In the genomic region with DNA sequence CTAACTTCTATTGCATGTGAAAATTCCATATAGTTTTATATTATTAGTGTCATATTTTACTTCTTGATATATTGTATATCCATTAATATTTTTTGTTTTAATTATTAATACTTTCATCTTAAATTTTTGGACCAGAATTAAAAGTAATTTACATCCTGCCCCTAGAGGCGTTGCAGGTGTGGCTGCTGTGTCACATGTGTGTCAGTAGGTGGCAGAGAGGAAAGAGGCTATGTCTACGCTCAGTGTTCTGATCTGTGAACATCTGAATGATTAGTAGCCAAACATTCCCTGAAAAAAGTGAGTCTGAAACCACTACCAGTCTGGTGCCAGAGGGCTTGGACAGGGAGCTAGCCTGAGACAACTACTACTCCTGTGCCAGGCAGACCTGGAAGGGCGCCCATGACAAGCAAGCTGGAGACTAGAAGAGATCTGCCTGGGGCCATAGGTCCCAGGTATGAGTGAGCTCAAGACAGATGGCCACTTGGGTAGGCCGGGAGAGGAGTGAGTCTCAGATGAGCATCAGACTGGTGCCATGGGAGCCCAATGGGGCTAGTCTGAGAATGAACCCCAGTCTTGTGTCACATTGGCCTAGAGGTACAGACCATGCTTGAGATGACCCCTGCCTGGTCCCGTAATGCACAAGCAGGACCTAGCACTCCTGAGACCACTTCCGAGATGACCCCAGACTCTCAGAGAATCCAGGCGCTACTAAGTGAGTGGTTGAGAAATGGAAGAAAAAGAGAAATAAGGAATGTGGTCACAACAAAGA, we compare ENCODE assay signal across 13 mouse cellular contexts.
DNase-seq lines count a peak whose midpoint lies in the region; ATAC-seq and TF ChIP-seq lines count a peak whose summit lies in the region.
"Had no signal": no experiment of that assay in that cellular context is flagged by ENCODE, and none has a peak within 500 bp of the region (broad histone marks: within the 10 kb centered on the region; RNA-seq: fewer than 3 reads in every experiment).

No protein-coding gene starts in this region.

- no peak overlapping the region for H3K4me2 ChIP-seq in intestine, postnatal 0 days (replicated peaks; ENCODE audit: low read depth)
- H3K4me2 ChIP-seq in intestine, embryonic 16.5 days (ENCODE audit: low read depth, low read length): no peak overlapping the region
- H3K4me2 ChIP-seq in midbrain, embryonic 15.5 days: no peak overlapping the region
- H3K4me2 ChIP-seq in midbrain, embryonic 11.5 days: no peak overlapping the region
- H3K4me2 ChIP-seq in neural tube, embryonic 15.5 days: no peak overlapping the region
- H3K4me2 ChIP-seq: liver, embryonic 15.5 days had no signal

- peak; percentile 22 for DNase-seq in adrenal gland, postnatal 10 days
- DNase-seq in adrenal gland, adult 8-10 months: no peak
- DNase-seq in midbrain, embryonic 11.5 days (ENCODE audit: low spot score, missing footprints): no peak
- DNase-seq in thymus, adult 18-20 months: no peak
- DNase-seq: gastrocnemius, postnatal 14 days; heart, postnatal 10 days had no signal

- H3K4me3 ChIP-seq in intestine, postnatal 0 days (ENCODE audit: low read depth, low read length): no peak overlapping the region
- H3K4me3 ChIP-seq in intestine, embryonic 16.5 days (ENCODE audit: low read length): no peak overlapping the region
- H3K4me3 ChIP-seq in midbrain, embryonic 15.5 days: no peak overlapping the region
- no peak overlapping the region for H3K4me3 ChIP-seq in midbrain, embryonic 11.5 days (ENCODE audit: low read depth, low read length)
- H3K4me3 ChIP-seq in neural tube, embryonic 15.5 days (replicated peaks): no peak overlapping the region
- H3K4me3 ChIP-seq: erythroblast, embryonic 14.5 days; liver, embryonic 15.5 days; midbrain, embryonic 10.5 days had no signal

- WGBS in intestine, postnatal 0 days: 90% methylated on average over 7 of the region's 7 CpGs
- WGBS in intestine, embryonic 16.5 days: 93% methylated on average over 7 of the region's 7 CpGs
- 96% methylated on average over 7 of the region's 7 CpGs for WGBS in midbrain, embryonic 15.5 days
- WGBS in midbrain, embryonic 11.5 days: 95% methylated on average over 7 of the region's 7 CpGs
- 90% methylated on average over 7 of the region's 7 CpGs for whole genome bisulfite sequencing in neural tube, embryonic 15.5 days

- no peaks in the 10 kb centered on the region for H3K27me3 ChIP-seq in intestine, postnatal 0 days (replicated peaks; ENCODE audit: control insufficient read depth, insufficient read depth, low read length)
- H3K27me3 ChIP-seq in intestine, embryonic 16.5 days (replicated peaks; ENCODE audit: control insufficient read depth, insufficient read depth, low read length): no peaks in the 10 kb centered on the region
- H3K27me3 ChIP-seq in midbrain, embryonic 15.5 days (replicated peaks): no peaks in the 10 kb centered on the region
- no peaks in the 10 kb centered on the region for H3K27me3 ChIP-seq in midbrain, embryonic 11.5 days (ENCODE audit: control insufficient read depth, insufficient read depth, low read length)
- no peaks in the 10 kb centered on the region for H3K27me3 ChIP-seq in neural tube, embryonic 15.5 days (replicated peaks)
- H3K27me3 ChIP-seq: liver, embryonic 15.5 days had no signal

- H3K27ac ChIP-seq in intestine, postnatal 0 days (ENCODE audit: low read depth, low read length): no peak overlapping the region
- H3K27ac ChIP-seq in intestine, embryonic 16.5 days (ENCODE audit: low read length): no peak overlapping the region
- H3K27ac ChIP-seq in midbrain, embryonic 15.5 days: no peak overlapping the region
- H3K27ac ChIP-seq in midbrain, embryonic 11.5 days (ENCODE audit: low read depth, low read length): no peak overlapping the region
- no peak overlapping the region for H3K27ac ChIP-seq in neural tube, embryonic 15.5 days (replicated peaks)
- H3K27ac ChIP-seq: liver, embryonic 15.5 days; midbrain, embryonic 10.5 days had no signal

- no peaks in the 10 kb centered on the region for H3K9me3 ChIP-seq in intestine, postnatal 0 days (ENCODE audit: control insufficient read depth)
- no peaks in the 10 kb centered on the region for H3K9me3 ChIP-seq in intestine, embryonic 16.5 days (ENCODE audit: control insufficient read depth, low read length)
- no peaks in the 10 kb centered on the region for H3K9me3 ChIP-seq in midbrain, embryonic 15.5 days
- no peaks in the 10 kb centered on the region for H3K9me3 ChIP-seq in midbrain, embryonic 11.5 days (ENCODE audit: control insufficient read depth, low read length)
- H3K9me3 ChIP-seq in neural tube, embryonic 15.5 days (replicated peaks): no peaks in the 10 kb centered on the region
- H3K9me3 ChIP-seq: liver, embryonic 15.5 days; midbrain, embryonic 10.5 days had no signal

- TF ChIP-seq CTCF in intestine, postnatal 0 days (IDR thresholded peaks at IDR 0.05; ENCODE audit: low read depth): peak; percentile 51

- no peak overlapping the region for H3K9ac ChIP-seq in intestine, postnatal 0 days (ENCODE audit: low read depth, low read length)
- no peak overlapping the region for H3K9ac ChIP-seq in intestine, embryonic 16.5 days (ENCODE audit: low read depth, low read length)
- no peak overlapping the region for H3K9ac ChIP-seq in midbrain, embryonic 15.5 days
- H3K9ac ChIP-seq in midbrain, embryonic 11.5 days (ENCODE audit: low read length): no peak overlapping the region
- no peak overlapping the region for H3K9ac ChIP-seq in neural tube, embryonic 15.5 days (replicated peaks)
- H3K9ac ChIP-seq: liver, embryonic 15.5 days had no signal

- H3K4me1 ChIP-seq in intestine, postnatal 0 days (replicated peaks; ENCODE audit: control insufficient read depth, insufficient read depth, low read length): no peaks in the 10 kb centered on the region
- no peaks in the 10 kb centered on the region for H3K4me1 ChIP-seq in intestine, embryonic 16.5 days (ENCODE audit: control insufficient read depth, insufficient read depth, low read length)
- peaks cover 13% of the 10 kb centered on the region; the same call in 1 of the 2 replicates for H3K4me1 ChIP-seq in midbrain, embryonic 15.5 days
- H3K4me1 ChIP-seq in midbrain, embryonic 11.5 days (ENCODE audit: control insufficient read depth, insufficient read depth, low read length): no peaks in the 10 kb centered on the region
- H3K4me1 ChIP-seq in neural tube, embryonic 15.5 days: peaks cover 19% of the 10 kb centered on the region
- H3K4me1 ChIP-seq: liver, embryonic 15.5 days; midbrain, embryonic 10.5 days had no signal

- ATAC-seq in intestine, postnatal 0 days: no peak
- ATAC-seq in intestine, embryonic 16.5 days: no peak
- peak; percentile 60 for ATAC-seq in midbrain, embryonic 15.5 days (replicated peaks)
- ATAC-seq in midbrain, embryonic 11.5 days (ENCODE audit: low FRiP score): no peak; the same call in 1 of the 2 replicates
- 0 out of 2 replicates have a peak, but pooled peaks have one; percentile 4 for ATAC-seq in neural tube, embryonic 15.5 days (ENCODE audit: low FRiP score)

- 0 out of 2 replicates have a peak, but pooled peaks cover 4% of the 10 kb centered on the region for H3K36me3 ChIP-seq in intestine, postnatal 0 days (ENCODE audit: control insufficient read depth, insufficient read depth)
- H3K36me3 ChIP-seq in intestine, embryonic 16.5 days (ENCODE audit: control insufficient read depth, insufficient read depth, low read length): no peaks in the 10 kb centered on the region
- no peaks in the 10 kb centered on the region for H3K36me3 ChIP-seq in midbrain, embryonic 15.5 days (replicated peaks)
- no peaks in the 10 kb centered on the region for H3K36me3 ChIP-seq in midbrain, embryonic 11.5 days (ENCODE audit: control insufficient read depth, insufficient read depth, low read length)
- no peaks in the 10 kb centered on the region for H3K36me3 ChIP-seq in neural tube, embryonic 15.5 days
- H3K36me3 ChIP-seq: liver, embryonic 15.5 days had no signal

Comparison
In these comparisons a context has a peak if more than half of its experiments do, and no peak if none do; other contexts are left out.
1. ATAC-seq: peak in midbrain, embryonic 15.5 days (single experiment) and neural tube, embryonic 15.5 days (single experiment); none in intestine, postnatal 0 days (single experiment), intestine, embryonic 16.5 days (single experiment) and midbrain, embryonic 11.5 days (single experiment).